Mouse (Mus musculus) bone marrow, adult 2 months (tissue): ENCODE data around the gene D730048I06Rik. TPM values are rescaled to one million over a fixed set of nuclear protein-coding genes. Genes with fewer than 3 reads are reported as not detected.
"Not testable (repeated sequence)": the region's sequence is repeated elsewhere in the genome, so short reads cannot be mapped to it uniquely, and the experiment has no call there.

ENCODE experiments used
- H3K27ac ChIP-seq: fragments of 200-500 bp; 2 replicates; pipeline ENCODE4 v1.5.1; 2012; ENCODE audit warnings: low read depth, mild to moderate bottlenecking, control low read depth, inconsistent platforms, low read length; ENCODE audit not compliant: control insufficient read depth, poor library complexity, insufficient read depth
- H3K4me1 ChIP-seq: fragments of 200-500 bp; 2 replicates; pipeline ENCODE4 v1.6.1; 2011; ENCODE audit warnings: low read length; ENCODE audit not compliant: control insufficient read depth, insufficient read depth
- H3K4me3 ChIP-seq: fragments of 200-500 bp; replicated peaks from 2 replicates; pipeline ENCODE3; 2011; ENCODE audit warnings: mild to moderate bottlenecking, low read depth, low read length, control low read depth; ENCODE audit not compliant: control insufficient read depth
- CTCF ChIP-seq: fragments of 200-500 bp; IDR thresholded peaks from 2 replicates; pipeline ENCODE4 v1.5.1; 2011; ENCODE audit warnings: low read length, control low read depth; ENCODE audit not compliant: control insufficient read depth, insufficient read depth
- POLR2A ChIP-seq: fragments of 200-500 bp; IDR thresholded peaks from 2 replicates; pipeline ENCODE4 v1.6.1; 2011; ENCODE audit warnings: low read depth, mild to moderate bottlenecking, control low read depth, low read length, borderline replicate concordance; ENCODE audit not compliant: control insufficient read depth
- WGBS: fragments of 180-500 bp; shearing (Covaris S2); methylation state at CpG from one replicate; pipeline ENCODE4 v1.1.7; 2018; 5-methylcytosine and 5-hydroxymethylcytosine counted together
- polyA plus RNA-seq: library from polyadenylated mRNA; stranded (reverse); fragments of >200 nt; gene quantifications from 2 replicates; pipeline ENCODE4 v1.2.4, GENCODE M21; 2011; ENCODE audit warnings: low replicate concordance; ENCODE audit not compliant: missing spikeins, insufficient read depth, insufficient read length

Gene D730048I06Rik
- polyA plus RNA-seq = not detected in 2 replicates

- no peak within 1 kb of the TSS for H3K27ac ChIP-seq
- TF ChIP-seq POLR2A = no peak
- TF ChIP-seq CTCF = no peak
- H3K4me1 ChIP-seq = no peaks in the 10 kb centered on the region
- 85% methylated on average over 3 of the region's 3 CpGs for WGBS
- H3K4me3 ChIP-seq = no peak within 1 kb of the TSS
Measured at GRCm38 (mm10) chr9:35790001-35790400, at the start of gene D730048I06Rik, which contains the start of gene Gm27235. D730048I06Rik (minus strand) TSS chr9:35790112. Gm27235 (minus strand) TSS chr9:35790101.

GRCm38 (mm10) chr9:35817881-35818280, 28.0 kb upstream of the D730048I06Rik start:
- not testable (repeated sequence) for H3K4me3 ChIP-seq, H3K27ac ChIP-seq, H3K4me1 ChIP-seq
- 86% methylated on average over 15 of the region's 15 CpGs for WGBS

- no peak overlapping the region for H3K27ac ChIP-seq
- no peak overlapping the region for H3K4me3 ChIP-seq
- no peak for TF ChIP-seq POLR2A
- TF ChIP-seq CTCF = no peak
- no peaks in the 10 kb centered on the region for H3K4me1 ChIP-seq
Measured at GRCm38 (mm10) chr9:35798146-35798545, 8.2 kb upstream of the D730048I06Rik start.

- TF ChIP-seq CTCF = no peak
- no peak for TF ChIP-seq POLR2A
- 53% methylated on average over 3 of the region's 3 CpGs for WGBS
- no peak within 1 kb of the TSS for H3K4me3 ChIP-seq
Measured at GRCm38 (mm10) chr9:35778009-35778408, 11.9 kb downstream of the D730048I06Rik start, which contains the start of gene Gm17727. Gm17727 (minus strand) TSS chr9:35778109.

GRCm38 (mm10) chr9:35756843-35757242, 33.1 kb downstream of the D730048I06Rik start:
- TF ChIP-seq POLR2A = no peak
- no peak for TF ChIP-seq CTCF
- H3K27ac ChIP-seq = no peak overlapping the region
- no peaks in the 10 kb centered on the region for H3K4me1 ChIP-seq
- H3K4me3 ChIP-seq = no peak overlapping the region

More at GRCm38 (mm10) chr9:35778009-35778408, 11.9 kb downstream of the D730048I06Rik start, which contains the start of gene Gm17727:
- Histone ChIP-seq H3K27ac (no peak within 1 kb of the TSS), H3K4me1 (no peaks in the 10 kb centered on the region)

GRCm38 (mm10) chr9:35740749-35741148, 49.2 kb downstream of the D730048I06Rik start, which contains the start of gene Gm17677:
Gm17677 (plus strand) TSS chr9:35741049.
- TF ChIP-seq CTCF (no peak), POLR2A (no peak)
- Histone ChIP-seq H3K27ac (no peak within 1 kb of the TSS), H3K4me1 (no peaks in the 10 kb centered on the region), H3K4me3 (no peak within 1 kb of the TSS)

Other genes starting within 250 kb of the D730048I06Rik start
- gene Ddx25, start 231.6 kb downstream of the D730048I06Rik start, polyA plus RNA-seq = 0.18 TPM in 1 of 2 replicates, not detected in the other
- 6.1 and 9.4 TPM in 2 replicates for gene Pus3, start 231.5 kb downstream of the D730048I06Rik start, polyA plus RNA-seq
- gene Pate2, start 219.8 kb downstream of the D730048I06Rik start, polyA plus RNA-seq = 0.57 TPM in 1 of 2 replicates, not detected in the other
- 14.7 and 21.1 TPM in 2 replicates for gene Hyls1, start 219.7 kb downstream of the D730048I06Rik start, polyA plus RNA-seq
- gene Pate4, start 178.2 kb downstream of the D730048I06Rik start, polyA plus RNA-seq = not detected in 2 replicates
- not detected in 2 replicates for gene Pate3, start 141.9 kb downstream of the D730048I06Rik start, polyA plus RNA-seq
- not detected in 2 replicates for gene Pate1, start 102.7 kb downstream of the D730048I06Rik start, polyA plus RNA-seq
- gene Gm17677, start 49.1 kb downstream of the D730048I06Rik start, polyA plus RNA-seq = not detected in 2 replicates
- gene Gm17727, start 12.0 kb downstream of the D730048I06Rik start, polyA plus RNA-seq = not detected in 2 replicates
- gene Gm27235, start within 50 bp of the D730048I06Rik start, polyA plus RNA-seq = not detected in 2 replicates
- not detected in 2 replicates for gene 9230110F15Rik, start 54.0 kb upstream of the D730048I06Rik start, polyA plus RNA-seq
- gene 9230113P08Rik, start 118.3 kb upstream of the D730048I06Rik start, polyA plus RNA-seq = not detected in 2 replicates